Mouse (Mus musculus) forebrain, embryonic 14.5 days (tissue): ENCODE results near the gene Prickle2. TPM values are rescaled to one million over a fixed set of nuclear protein-coding genes. Genes with fewer than 3 reads are reported as not detected.

Experiments used
- ATAC-seq: fragments of 200-750 bp; cut with Nextera tagmentation; 2 replicates; pipeline ENCODE4 v1.8.0; 2017; ENCODE audit warnings: mild to moderate bottlenecking, moderate library complexity
- DNase-seq: peaks from one replicate; pipeline ENCODE4 v3.0.0-alpha.2; 2015; ENCODE audit warnings: low spot score
- H3K27ac ChIP-seq: fragments of 300-500 bp; sonication (generic); 2 replicates; pipeline ENCODE4 v1.5.1; 2014; ENCODE audit warnings: low read depth, mild to moderate bottlenecking, control low read depth, low read length, moderate library complexity
- H3K27me3 ChIP-seq: fragments of 300-500 bp; sonication (generic); replicated peaks from 2 replicates; pipeline ENCODE4 v1.6.1; 2014; ENCODE audit warnings: low read length, control low read depth, mixed read lengths; ENCODE audit not compliant: control insufficient read depth, insufficient read depth
- H3K36me3 ChIP-seq: fragments of 300-500 bp; sonication (generic); 2 replicates; pipeline ENCODE4 v1.6.1; 2014; ENCODE audit warnings: low read length, control low read depth; ENCODE audit not compliant: control insufficient read depth, insufficient read depth
- H3K4me1 ChIP-seq: fragments of 300-500 bp; sonication (generic); 2 replicates; pipeline ENCODE4 v1.6.1; 2014; ENCODE audit warnings: antibody characterized with exemption, low read length, control low read depth; ENCODE audit not compliant: control insufficient read depth, insufficient read depth
- H3K4me2 ChIP-seq: fragments of 300-500 bp; sonication (generic); 2 replicates; pipeline ENCODE4 v1.6.1; 2014; ENCODE audit warnings: mild to moderate bottlenecking, control low read depth, low read length
- H3K4me3 ChIP-seq: fragments of 300-500 bp; sonication (generic); 2 replicates; pipeline ENCODE4 v1.5.1; 2014; ENCODE audit warnings: low read depth, low read length, control low read depth
- H3K9ac ChIP-seq: fragments of 300-500 bp; sonication (generic); 2 replicates; pipeline ENCODE4 v1.6.1; 2014; ENCODE audit warnings: mild to moderate bottlenecking, low read length, control low read depth, moderate library complexity
- H3K9me3 ChIP-seq: fragments of 300-500 bp; sonication (generic); replicated peaks from 2 replicates; pipeline ENCODE4 v1.6.1; 2016; ENCODE audit warnings: low read length, control low read depth, mixed read lengths; ENCODE audit not compliant: control insufficient read depth
- WGBS: fragments of 180-500 bp; shearing (Covaris S2); extraction: QIAGEN DNeasy Blood & Tissue Kit; methylation state at CpG from one replicate; pipeline ENCODE4 v1.1.7; 2014; 5-methylcytosine and 5-hydroxymethylcytosine counted together
- polyA plus RNA-seq: library from polyadenylated mRNA; unstranded; fragments of >200 nt; fragmentation: Nextera tagmentation; extraction: Ambion mirVana; gene quantifications from 2 replicates; pipeline ENCODE4 v1.2.1, GENCODE M21; 2014

Gene Prickle2
- polyA plus RNA-seq, 1 experiment from 2014 or later = 5.5 TPM

GRCm38 (mm10) chr6:92726121-92726520 is 20.2 kb upstream of the Prickle2 start:
- H3K9me3 ChIP-seq = no peaks in the 10 kb centered on the region
- no peak overlapping the region for H3K4me3 ChIP-seq
- no peak for DNase-seq
- no peak overlapping the region for H3K9ac ChIP-seq
- no peaks in the 10 kb centered on the region for H3K36me3 ChIP-seq
- 78% methylated on average over 5 of the region's 5 CpGs for WGBS
- H3K4me1 ChIP-seq = peaks cover 6% of the 10 kb centered on the region; the same call in 1 of the 2 replicates
- H3K27ac ChIP-seq = no peak overlapping the region
- no peak overlapping the region for H3K4me2 ChIP-seq
- no peaks in the 10 kb centered on the region for H3K27me3 ChIP-seq
- ATAC-seq = no peak

GRCm38 (mm10) chr6:92724394-92724793 is 18.4 kb upstream of the Prickle2 start:
- peak; percentile 31 for DNase-seq
- 58% methylated on average over 2 of the region's 2 CpGs for WGBS
- Histone ChIP-seq H3K27me3 (no peaks in the 10 kb centered on the region), H3K36me3 (no peaks in the 10 kb centered on the region), H3K27ac (0 out of 2 replicates have a peak overlapping the region, but pooled peaks have one; percentile 9), H3K9me3 (no peaks in the 10 kb centered on the region), H3K4me3 (no peak overlapping the region), H3K4me2 (no peak overlapping the region), H3K9ac (no peak overlapping the region), H3K4me1 (peaks cover 6% of the 10 kb centered on the region; the same call in 1 of the 2 replicates)
- no peak for ATAC-seq

DNA sequence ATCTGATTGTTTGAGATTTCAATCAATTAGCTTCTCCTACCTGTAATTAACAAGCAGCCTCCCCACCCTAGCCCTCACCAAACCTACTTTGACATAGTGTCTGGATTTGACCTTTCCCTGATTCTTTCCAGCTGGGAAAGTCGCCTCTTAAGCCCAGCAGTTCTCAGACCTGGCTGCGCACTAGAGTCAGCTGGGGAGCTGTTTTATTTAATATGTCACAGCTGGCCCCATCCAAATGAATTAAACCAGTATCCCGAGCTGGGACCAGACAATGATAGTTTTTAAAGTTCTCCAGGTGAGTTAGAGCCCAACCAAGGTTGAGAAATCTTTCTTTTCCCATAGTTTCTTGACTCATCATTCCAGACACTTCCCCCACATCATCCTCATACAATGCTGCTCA is 9.9 kb upstream of the Prickle2 start:
- WGBS = 70% methylated on average over 3 of the region's 3 CpGs
- DNase-seq (no peak), ATAC-seq (no peak)

DNA sequence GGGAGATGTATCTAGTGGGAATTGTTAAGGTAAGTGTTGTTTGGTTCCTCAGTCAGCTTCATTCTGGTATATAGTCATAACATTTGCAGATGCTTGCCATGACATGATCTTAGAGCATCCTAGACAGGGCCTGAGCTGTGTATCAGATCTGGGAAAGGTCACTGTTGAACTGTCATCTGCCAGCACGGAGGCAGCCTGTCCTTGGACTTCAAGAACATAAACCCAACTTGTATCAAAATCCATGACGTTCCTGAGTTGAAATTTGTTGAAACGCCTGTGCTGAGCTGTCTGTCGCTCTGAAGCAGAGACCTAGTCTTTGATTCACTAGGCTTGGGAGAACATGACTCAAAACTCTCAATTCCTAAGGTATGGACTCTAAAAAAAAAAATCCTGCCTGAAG is 8.8 kb upstream of the Prickle2 start:
- no peak for ATAC-seq
- Histone ChIP-seq H3K36me3 (no peaks in the 10 kb centered on the region), H3K9ac (no peak overlapping the region), H3K4me2 (no peak overlapping the region), H3K27me3 (no peaks in the 10 kb centered on the region), H3K4me1 (no peaks in the 10 kb centered on the region), H3K4me3 (no peak overlapping the region), H3K27ac (no peak overlapping the region), H3K9me3 (no peaks in the 10 kb centered on the region)
- no peak for DNase-seq
- 89% methylated on average over 4 of the region's 4 CpGs for WGBS

More for the DNA sequence above, 9.9 kb upstream of the Prickle2 start:
- Histone ChIP-seq H3K9ac (no peak overlapping the region), H3K27ac (no peak overlapping the region), H3K36me3 (no peaks in the 10 kb centered on the region), H3K27me3 (no peaks in the 10 kb centered on the region), H3K4me1 (no peaks in the 10 kb centered on the region), H3K4me2 (no peak overlapping the region), H3K4me3 (no peak overlapping the region), H3K9me3 (no peaks in the 10 kb centered on the region)

- Histone ChIP-seq H3K27ac (no peak overlapping the region), H3K4me3 (no peak overlapping the region), H3K9ac (no peak overlapping the region), H3K4me1 (no peaks in the 10 kb centered on the region), H3K9me3 (no peaks in the 10 kb centered on the region), H3K27me3 (no peaks in the 10 kb centered on the region), H3K36me3 (no peaks in the 10 kb centered on the region), H3K4me2 (no peak overlapping the region)
- ATAC-seq = no peak
- 75% methylated on average over 4 of the region's 4 CpGs for WGBS
- DNase-seq = no peak
Observed at GRCm38 (mm10) chr6:92708137-92708536, 2.2 kb upstream of the Prickle2 start.

DNA sequence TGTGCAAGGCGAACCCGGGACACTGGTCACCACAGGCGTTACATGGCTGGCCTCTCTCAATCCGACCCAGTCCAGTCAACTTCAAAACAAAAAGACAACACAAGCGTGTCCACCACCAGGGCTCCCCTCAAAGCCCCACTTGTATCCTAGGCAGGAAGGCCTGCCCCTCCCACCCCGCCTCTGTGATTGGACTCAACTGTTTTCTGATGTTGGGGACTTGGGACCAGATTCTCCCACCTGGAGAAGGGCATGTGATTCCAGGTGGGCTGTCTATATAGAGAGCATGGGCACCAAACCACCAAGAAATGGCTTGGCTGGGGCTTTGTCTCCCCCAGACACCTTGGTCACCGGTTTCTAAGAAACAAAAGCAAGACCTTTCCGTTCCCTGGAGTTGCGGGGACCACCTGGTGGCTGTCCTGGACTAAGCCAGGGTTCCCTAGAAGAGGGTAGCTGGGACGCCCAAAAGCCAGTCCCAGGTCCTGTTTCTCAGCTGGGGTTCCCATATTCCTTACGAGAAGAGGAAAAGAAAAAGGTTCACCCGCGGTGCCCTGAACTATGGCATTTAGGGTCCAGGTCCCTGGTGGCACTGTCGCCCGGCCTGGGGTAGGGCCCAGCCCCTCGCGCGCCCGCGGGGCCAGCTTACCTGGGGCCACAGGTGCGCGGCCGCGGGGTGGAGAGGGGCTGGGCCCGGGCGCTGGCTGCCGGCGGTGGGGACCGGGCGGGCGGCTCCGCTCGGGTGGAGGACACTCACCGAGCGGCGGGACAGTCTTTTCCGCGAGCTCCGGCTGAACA is 406 bp downstream of the Prickle2 start:
- no peaks in the 10 kb centered on the region for H3K4me1 ChIP-seq
- H3K9me3 ChIP-seq = no peaks in the 10 kb centered on the region
- H3K9ac ChIP-seq = peak overlapping the region; percentile 75
- no peaks in the 10 kb centered on the region for H3K36me3 ChIP-seq
- ATAC-seq (peak; percentile 40), DNase-seq (peak; percentile 10)
- 3% methylated on average over 37 of the region's 39 CpGs for WGBS
- no peaks in the 10 kb centered on the region for H3K27me3 ChIP-seq
- peak overlapping the region; percentile 98 for H3K4me2 ChIP-seq
- H3K4me3 ChIP-seq = peak overlapping the region; percentile 69
- no peak overlapping the region for H3K27ac ChIP-seq

DNA sequence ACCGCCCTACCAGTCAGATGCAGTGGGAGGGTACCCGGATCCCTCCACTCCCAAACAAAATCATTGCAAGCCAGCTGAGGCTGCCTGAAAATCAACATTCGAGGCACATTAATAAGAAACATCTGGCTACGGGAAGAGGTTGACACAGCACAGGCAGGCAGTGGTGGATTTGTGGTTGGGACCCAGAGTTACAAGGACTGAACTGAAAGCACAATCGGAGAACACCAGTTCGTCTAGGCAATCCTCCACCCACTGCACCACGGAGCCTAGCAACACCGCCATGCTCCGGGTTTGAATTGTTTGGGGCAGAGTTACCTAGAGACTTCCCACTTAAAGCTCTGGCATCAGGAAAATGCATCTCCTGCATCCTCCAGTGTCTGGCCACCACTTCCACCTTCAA is 1.1 kb downstream of the Prickle2 start:
- H3K9me3 ChIP-seq = no peaks in the 10 kb centered on the region
- H3K9ac ChIP-seq = peak overlapping the region; percentile 30; the same call in 1 of the 2 replicates
- ATAC-seq (no peak), DNase-seq (peak; percentile 29)
- H3K4me1 ChIP-seq = no peaks in the 10 kb centered on the region
- H3K27me3 ChIP-seq = no peaks in the 10 kb centered on the region
- peak overlapping the region; percentile 69 for H3K4me3 ChIP-seq
- no peaks in the 10 kb centered on the region for H3K36me3 ChIP-seq
- 43% methylated on average over 9 of the region's 9 CpGs for WGBS
- H3K27ac ChIP-seq = no peak overlapping the region
- H3K4me2 ChIP-seq = peak overlapping the region; percentile 98

GRCm38 (mm10) chr6:92699491-92700209 is 6.3 kb downstream of the Prickle2 start:
- no peak; the same call in 1 of the 2 replicates for ATAC-seq
- H3K36me3 ChIP-seq = no peaks in the 10 kb centered on the region
- 7% methylated on average over 3 of the region's 3 CpGs for WGBS
- H3K4me1 ChIP-seq = peaks cover 5% of the 10 kb centered on the region; the same call in 1 of the 2 replicates
- H3K4me3 ChIP-seq = no peak overlapping the region
- no peaks in the 10 kb centered on the region for H3K27me3 ChIP-seq
- peak; percentile 22 for DNase-seq
- no peak overlapping the region for H3K27ac ChIP-seq
- no peak overlapping the region for H3K9ac ChIP-seq
- H3K4me2 ChIP-seq = no peak overlapping the region
- H3K9me3 ChIP-seq = no peaks in the 10 kb centered on the region

GRCm38 (mm10) chr6:92697807-92698206 is 8.1 kb downstream of the Prickle2 start:
- WGBS = 32% methylated on average over 5 of the region's 5 CpGs
- no peak overlapping the region for H3K4me3 ChIP-seq
- no peaks in the 10 kb centered on the region for H3K9me3 ChIP-seq
- no peak overlapping the region for H3K4me2 ChIP-seq
- H3K27me3 ChIP-seq = no peaks in the 10 kb centered on the region
- DNase-seq (no peak), ATAC-seq (no peak)
- peaks cover 5% of the 10 kb centered on the region; the same call in 1 of the 2 replicates for H3K4me1 ChIP-seq
- H3K27ac ChIP-seq = no peak overlapping the region
- no peak overlapping the region for H3K9ac ChIP-seq
- H3K36me3 ChIP-seq = no peaks in the 10 kb centered on the region
